ENCODE assay signal across 27 mouse cellular contexts in genomic region chr12:76681937-76682336, GRCm38 (mm10). TPM values are rescaled to one million over a fixed set of nuclear protein-coding genes. Genes with fewer than 3 reads are reported as not detected.
A peak's percentile ranks its signal among the peaks of the same experiment; 100 is the strongest.
DNase-seq lines count a peak whose midpoint lies in the region; ATAC-seq and TF ChIP-seq lines count a peak whose summit lies in the region.
"Had no signal": no experiment of that assay in that cellular context is flagged by ENCODE, and none has a peak within 500 bp of the region (broad histone marks: within the 10 kb centered on the region; RNA-seq: fewer than 3 reads in every experiment).

No protein-coding gene starts in this region.

- no peak overlapping the region for H3K4me2 ChIP-seq in limb, embryonic 15.5 days
- no peak overlapping the region for H3K4me2 ChIP-seq in stomach, embryonic 15.5 days
- no peak overlapping the region for H3K4me2 ChIP-seq in stomach, postnatal 0 days (replicated peaks; ENCODE audit: low read depth)
- H3K4me2 ChIP-seq in hindbrain, embryonic 13.5 days = no peak overlapping the region
- H3K4me2 ChIP-seq: forebrain, embryonic 12.5 days; heart, embryonic 11.5 days; hindbrain, embryonic 12.5 days; intestine, embryonic 15.5 days; neural tube, embryonic 13.5 days had no signal

- no peak overlapping the region for H3K27ac ChIP-seq in limb, embryonic 15.5 days
- no peak overlapping the region for H3K27ac ChIP-seq in limb, embryonic 10.5 days
- H3K27ac ChIP-seq in stomach, embryonic 15.5 days = no peak overlapping the region
- no peak overlapping the region for H3K27ac ChIP-seq in stomach, postnatal 0 days (replicated peaks)
- no peak overlapping the region for H3K27ac ChIP-seq in hindbrain, embryonic 13.5 days
- H3K27ac ChIP-seq: forebrain, embryonic 12.5 days; hindbrain, embryonic 12.5 days; intestine, embryonic 15.5 days; neural tube, embryonic 13.5 days had no signal

- DNase-seq in limb, embryonic 10.5 days (ENCODE audit: low spot score) = no peak
- DNase-seq in stomach, postnatal 0 days (ENCODE audit: low spot score) = no peak
- DNase-seq: adrenal gland, postnatal 14 days; cerebellum, adult 8-10 months; gastrocnemius, postnatal 10 days; kidney, adult 9 months; kidney, postnatal 14 days; left cerebral cortex, postnatal 4 days; lung, adult 18-20 months; midbrain, embryonic 14.5 days; retina, postnatal 1 day; right cerebral cortex, postnatal 25 days; spleen, adult 18-20 months; thymus, adult 18-20 months; thymus, postnatal 4 days had no signal

- no peak overlapping the region for H3K9ac ChIP-seq in limb, embryonic 15.5 days
- no peak overlapping the region for H3K9ac ChIP-seq in stomach, embryonic 15.5 days
- no peak overlapping the region for H3K9ac ChIP-seq in stomach, postnatal 0 days (ENCODE audit: low read length)
- no peak overlapping the region for H3K9ac ChIP-seq in hindbrain, embryonic 13.5 days
- H3K9ac ChIP-seq: forebrain, embryonic 12.5 days; hindbrain, embryonic 12.5 days; intestine, embryonic 15.5 days; neural tube, embryonic 13.5 days had no signal

- no peaks in the 10 kb centered on the region for H3K9me3 ChIP-seq in erythroblast, embryonic 14.5 days (ENCODE audit: control insufficient read depth, low read length)
- H3K9me3 ChIP-seq in limb, embryonic 15.5 days = no peaks in the 10 kb centered on the region
- H3K9me3 ChIP-seq in limb, embryonic 10.5 days (replicated peaks) = no peaks in the 10 kb centered on the region
- H3K9me3 ChIP-seq in stomach, embryonic 15.5 days = no peaks in the 10 kb centered on the region
- H3K9me3 ChIP-seq in stomach, postnatal 0 days (ENCODE audit: control insufficient read depth, low read length) = no peaks in the 10 kb centered on the region
- H3K9me3 ChIP-seq in hindbrain, embryonic 13.5 days = no peaks in the 10 kb centered on the region
- H3K9me3 ChIP-seq: forebrain, embryonic 12.5 days; hindbrain, embryonic 12.5 days; intestine, embryonic 15.5 days; neural tube, embryonic 13.5 days had no signal

- TF ChIP-seq EP300 in stomach, postnatal 0 days (optimal IDR thresholded peaks at IDR 0.05) = no peak

- no peaks in the 10 kb centered on the region for H3K27me3 ChIP-seq in erythroblast, embryonic 14.5 days (ENCODE audit: control insufficient read depth)
- no peaks in the 10 kb centered on the region for H3K27me3 ChIP-seq in limb, embryonic 15.5 days
- no peaks in the 10 kb centered on the region for H3K27me3 ChIP-seq in limb, embryonic 10.5 days (ENCODE audit: low read depth, poor library complexity, severe bottlenecking)
- no peaks in the 10 kb centered on the region for H3K27me3 ChIP-seq in stomach, embryonic 15.5 days (replicated peaks)
- no peaks in the 10 kb centered on the region for H3K27me3 ChIP-seq in stomach, postnatal 0 days (ENCODE audit: control insufficient read depth, insufficient read depth, low read length)
- H3K27me3 ChIP-seq in hindbrain, embryonic 13.5 days = no peaks in the 10 kb centered on the region
- H3K27me3 ChIP-seq: hindbrain, embryonic 12.5 days; intestine, embryonic 15.5 days; neural tube, embryonic 13.5 days had no signal

- H3K4me1 ChIP-seq in erythroblast, embryonic 14.5 days (ENCODE audit: control insufficient read depth) = peaks cover 98% of the 10 kb centered on the region
- 0 out of 2 replicates have a peak, but pooled peaks cover 3% of the 10 kb centered on the region for H3K4me1 ChIP-seq in limb, embryonic 15.5 days
- peaks cover 9% of the 10 kb centered on the region for H3K4me1 ChIP-seq in limb, embryonic 10.5 days
- no peaks in the 10 kb centered on the region for H3K4me1 ChIP-seq in stomach, embryonic 15.5 days
- no peaks in the 10 kb centered on the region for H3K4me1 ChIP-seq in stomach, postnatal 0 days (replicated peaks; ENCODE audit: control insufficient read depth, insufficient read depth)
- 0 out of 2 replicates have a peak, but pooled peaks cover 9% of the 10 kb centered on the region for H3K4me1 ChIP-seq in hindbrain, embryonic 13.5 days (replicated peaks)
- H3K4me1 ChIP-seq: forebrain, embryonic 12.5 days; intestine, embryonic 15.5 days; neural tube, embryonic 13.5 days had no signal

- no peak for TF ChIP-seq CTCF in stomach, postnatal 0 days (IDR thresholded peaks at IDR 0.05; ENCODE audit: low read depth)

- H3K36me3 ChIP-seq in erythroblast, embryonic 14.5 days (ENCODE audit: control insufficient read depth) = peaks cover 98% of the 10 kb centered on the region
- H3K36me3 ChIP-seq in limb, embryonic 15.5 days = no peaks in the 10 kb centered on the region
- H3K36me3 ChIP-seq in limb, embryonic 10.5 days = no peaks in the 10 kb centered on the region
- no peaks in the 10 kb centered on the region for H3K36me3 ChIP-seq in stomach, embryonic 15.5 days
- no peaks in the 10 kb centered on the region for H3K36me3 ChIP-seq in stomach, postnatal 0 days (ENCODE audit: control insufficient read depth, insufficient read depth, low read length)
- H3K36me3 ChIP-seq in hindbrain, embryonic 13.5 days = no peaks in the 10 kb centered on the region
- H3K36me3 ChIP-seq: forebrain, embryonic 12.5 days; hindbrain, embryonic 12.5 days; intestine, embryonic 15.5 days; neural tube, embryonic 13.5 days had no signal

- H3K4me3 ChIP-seq in erythroblast, embryonic 14.5 days (replicated peaks) = peak overlapping the region; percentile 18
- H3K4me3 ChIP-seq in limb, embryonic 15.5 days = no peak overlapping the region
- H3K4me3 ChIP-seq in limb, embryonic 10.5 days = no peak overlapping the region
- no peak overlapping the region for H3K4me3 ChIP-seq in stomach, embryonic 15.5 days (replicated peaks)
- no peak overlapping the region for H3K4me3 ChIP-seq in stomach, postnatal 0 days (ENCODE audit: low read depth, low read length)
- no peak overlapping the region for H3K4me3 ChIP-seq in hindbrain, embryonic 13.5 days
- H3K4me3 ChIP-seq: forebrain, embryonic 12.5 days; hindbrain, embryonic 12.5 days; intestine, embryonic 15.5 days; myocyte; neural tube, embryonic 13.5 days had no signal

- ATAC-seq in erythroblast, adult 5-6 weeks (replicated peaks; ENCODE audit: low FRiP score, poor library complexity, severe bottlenecking) = no peak
- 0 out of 2 replicates have a peak, but pooled peaks have one; percentile 40 for ATAC-seq in limb, embryonic 15.5 days (ENCODE audit: insufficient number of reproducible peaks, low FRiP score, low TSS enrichment, low read depth)
- ATAC-seq in stomach, embryonic 15.5 days (ENCODE audit: insufficient read depth, low FRiP score, low read depth) = 0 out of 2 replicates have a peak, but pooled peaks have one; percentile 28
- ATAC-seq in stomach, postnatal 0 days (ENCODE audit: low FRiP score, low TSS enrichment) = no peak
- no peak for ATAC-seq in hindbrain, embryonic 13.5 days (ENCODE audit: low FRiP score)
- ATAC-seq: CD4-positive, CD25-positive, alpha-beta regulatory T cell, adult 4 months; intestine, embryonic 15.5 days had no signal

RNA-seq across cellular contexts. Expression of gene Sptb, which starts 28.4 kb away (rescaled TPM):
- 192 and 204 TPM in 2 replicates for polyA plus RNA-seq in erythroblast, embryonic 14.5 days (2012)
- 261 and 284 TPM in 2 replicates for total RNA-seq in erythroblast, adult 5-6 weeks (2015; ENCODE audit: low replicate concordance)
- 799 and 1,028 TPM in 2 replicates for total RNA-seq in erythroblast, adult 5-6 weeks (2017; ENCODE audit: low replicate concordance)
- polyA plus RNA-seq in limb, embryonic 15.5 days (2015; fragmentation: Nextera tagmentation; extraction: Ambion mirVana) = 1.4 and 1.5 TPM in 2 replicates
- polyA plus RNA-seq in limb, embryonic 10.5 days (2016; fragmentation: Nextera tagmentation; extraction: Ambion mirVana) = 3.7 and 4.2 TPM in 2 replicates
- polyA plus RNA-seq in stomach, embryonic 15.5 days (2015; fragmentation: Nextera tagmentation; extraction: Ambion mirVana) = 2.8 and 5.0 TPM in 2 replicates
- polyA plus RNA-seq in stomach, postnatal 0 days (2015; fragmentation: Nextera tagmentation; extraction: Ambion mirVana) = 0.29 and 0.30 TPM in 2 replicates
- 2.5 and 3.2 TPM in 2 replicates for polyA plus RNA-seq in hindbrain, embryonic 13.5 days (2015; fragmentation: Nextera tagmentation; extraction: Ambion mirVana)

Comparison
In these comparisons a context has a peak if more than half of its experiments do, and no peak if none do; other contexts are left out.
1. ATAC-seq: peak in limb, embryonic 15.5 days (single experiment) and stomach, embryonic 15.5 days (single experiment); none in erythroblast, adult 5-6 weeks (single experiment), stomach, postnatal 0 days (single experiment) and hindbrain, embryonic 13.5 days (single experiment).
2. RNA of gene Sptb, which starts 28.4 kb away (polyA plus RNA-seq): 192 to 204 TPM in erythroblast, embryonic 14.5 days; 2.8 to 5.0 TPM in stomach, embryonic 15.5 days, 3.7 to 4.2 TPM in limb, embryonic 10.5 days, 2.5 to 3.2 TPM in hindbrain, embryonic 13.5 days, 1.4 to 1.5 TPM in limb, embryonic 15.5 days and 0.29 to 0.30 TPM in stomach, postnatal 0 days; every median in the first group is over 10 times any median in the second.